Mouse (Mus musculus) liver, adult 2 months (tissue): ENCODE measurements at regions not wholly inside any gene's neighbourhood (a gene's known extent, or its start where the extent isn't known, plus 50 kb on each side); places are given as distances from the start of the nearest gene placed in this dataset.

Experiments
- CTCF ChIP-seq: fragments of 200-500 bp; IDR thresholded peaks from 2 replicates; pipeline ENCODE4 v1.5.1; 2011; ENCODE audit warnings: low read depth, low read length, control low read depth
- POLR2A ChIP-seq: fragments of 200-500 bp; IDR thresholded peaks from 2 replicates; pipeline ENCODE4 v1.6.1; 2011; ENCODE audit warnings: low read length, control low read depth; ENCODE audit not compliant: insufficient read depth; ENCODE audit errors: extremely low read depth

DNA sequence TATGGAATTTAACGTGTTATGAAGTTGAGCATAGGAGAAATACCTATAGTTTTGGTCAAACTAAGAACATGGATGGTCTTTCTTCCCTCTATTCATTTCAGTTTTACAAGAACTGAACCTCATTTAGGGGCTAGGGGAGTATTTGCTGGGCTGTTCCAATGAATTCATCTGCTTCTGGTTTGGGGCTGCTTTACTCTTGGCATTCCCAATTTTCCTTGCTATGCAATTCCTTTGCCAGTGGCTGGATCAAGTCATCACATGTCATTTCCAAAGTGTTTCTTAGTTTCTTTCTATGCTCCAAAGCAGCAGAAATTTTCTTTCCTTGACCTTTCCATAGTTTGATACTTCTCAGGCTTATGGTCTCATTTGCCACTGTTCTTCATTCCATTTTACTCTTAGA, 1738.6 kb downstream of the Efnb2 start:
- no peak for TF ChIP-seq POLR2A
- TF ChIP-seq CTCF, result no peak
